ENCODE assay signal across 8 mouse cellular contexts in genomic region chr7:127745652-127746493, GRCm38 (mm10). TPM values are rescaled to one million over a fixed set of nuclear protein-coding genes. Genes with fewer than 3 reads are reported as not detected.
A peak's percentile ranks its signal among the peaks of the same experiment; 100 is the strongest.
DNase-seq lines count a peak whose midpoint lies in the region; ATAC-seq and TF ChIP-seq lines count a peak whose summit lies in the region.

No protein-coding gene starts in this region.

- TF ChIP-seq POLR2A in bone marrow macrophage, adult 2 months (IDR thresholded peaks at IDR 0.05; ENCODE audit: borderline replicate concordance, low read depth, low read length) = no peak
- peak; percentile 95 for TF ChIP-seq POLR2A in embryonic fibroblast, embryonic 13.5 days (IDR thresholded peaks at IDR 0.05; ENCODE audit: low read depth, low read length)

- no peak for TF ChIP-seq CTCF in bone marrow macrophage, adult 2 months (IDR thresholded peaks at IDR 0.05; ENCODE audit: low read depth, low read length)
- no peak for TF ChIP-seq CTCF in embryonic fibroblast, embryonic 13.5 days (IDR thresholded peaks at IDR 0.05; ENCODE audit: borderline replicate concordance, insufficient read depth, low read length)

- no peaks in the 10 kb centered on the region for H3K9me3 ChIP-seq in kidney, embryonic 14.5 days (ENCODE audit: control insufficient read depth, low read length)
- H3K9me3 ChIP-seq in limb, embryonic 15.5 days = no peaks in the 10 kb centered on the region

- peaks cover 11% of the 10 kb centered on the region; the same call in 1 of the 2 replicates for H3K4me1 ChIP-seq in bone marrow macrophage, adult 2 months (ENCODE audit: control insufficient read depth, insufficient read depth, low read length)
- H3K4me1 ChIP-seq in embryonic fibroblast, embryonic 13.5 days (ENCODE audit: control insufficient read depth, insufficient read depth, low read length) = 0 out of 2 replicates have a peak, but pooled peaks cover 2% of the 10 kb centered on the region
- H3K4me1 ChIP-seq in kidney, embryonic 14.5 days (ENCODE audit: control insufficient read depth, insufficient read depth, low read length) = peaks cover 8% of the 10 kb centered on the region
- H3K4me1 ChIP-seq in limb, embryonic 15.5 days = peaks cover 26% of the 10 kb centered on the region

- peak; percentile 98 for DNase-seq in 416B (ENCODE audit: low read depth)
- peak; percentile 99 for DNase-seq in heart, adult 9 months (ENCODE audit: low spot score in 2 of 2)
- DNase-seq in monocyte, adult 2 months (ENCODE audit: low read depth in 1 of 2, low spot score in 2 of 2) = peak; percentile 69 to 77
- peak; percentile 72 to 81 for DNase-seq in spleen, postnatal 4 days (ENCODE audit: low spot score in 2 of 2)

- peak overlapping the region; percentile 73 for H3K4me2 ChIP-seq in kidney, embryonic 14.5 days (replicated peaks; ENCODE audit: low read depth, low read length)
- peak overlapping the region; percentile 90 for H3K4me2 ChIP-seq in limb, embryonic 15.5 days

- peak overlapping the region; percentile 85 for H3K4me3 ChIP-seq in bone marrow macrophage, adult 2 months (ENCODE audit: insufficient read depth, low read length)
- H3K4me3 ChIP-seq in embryonic fibroblast, embryonic 13.5 days (ENCODE audit: insufficient read depth, low read length) = peak overlapping the region; percentile 56
- peak overlapping the region; percentile 91 for H3K4me3 ChIP-seq in kidney, embryonic 14.5 days (ENCODE audit: low read length)
- peak overlapping the region; percentile 87 for H3K4me3 ChIP-seq in limb, embryonic 15.5 days

- WGBS in kidney, embryonic 14.5 days = under 1% methylated on average over 36 of the region's 39 CpGs
- WGBS in limb, embryonic 15.5 days = under 1% methylated on average over 38 of the region's 39 CpGs

- peak; percentile 87 for ATAC-seq in kidney, embryonic 14.5 days (ENCODE audit: low FRiP score, low TSS enrichment)
- ATAC-seq in limb, embryonic 15.5 days (ENCODE audit: insufficient number of reproducible peaks, low FRiP score, low TSS enrichment, low read depth) = peak; percentile 90

- peaks cover 30% of the 10 kb centered on the region for H3K36me3 ChIP-seq in kidney, embryonic 14.5 days (ENCODE audit: control insufficient read depth, insufficient read depth, low read length)
- peaks cover 30% of the 10 kb centered on the region for H3K36me3 ChIP-seq in limb, embryonic 15.5 days

- H3K27ac ChIP-seq in bone marrow macrophage, adult 2 months (ENCODE audit: insufficient read depth, low read depth, low read length) = peak overlapping the region; percentile 43
- peak overlapping the region; percentile 65 for H3K27ac ChIP-seq in embryonic fibroblast, embryonic 13.5 days (ENCODE audit: insufficient read depth, low read length)
- peak overlapping the region; percentile 97 for H3K27ac ChIP-seq in kidney, embryonic 14.5 days (ENCODE audit: low read depth, low read length)
- H3K27ac ChIP-seq in limb, embryonic 15.5 days = peak overlapping the region; percentile 91

- H3K27me3 ChIP-seq in kidney, embryonic 14.5 days (ENCODE audit: control insufficient read depth, insufficient read depth, low read length) = no peaks in the 10 kb centered on the region
- no peaks in the 10 kb centered on the region for H3K27me3 ChIP-seq in limb, embryonic 15.5 days

- peak overlapping the region; percentile 92 for H3K9ac ChIP-seq in kidney, embryonic 14.5 days (ENCODE audit: low read depth, low read length)
- H3K9ac ChIP-seq in limb, embryonic 15.5 days = peak overlapping the region; percentile 72

RNA-seq across cellular contexts. Expression of gene Fbxl19, which starts 1.5 kb away (rescaled TPM):
- 11.9 and 16.5 TPM in 2 replicates for polyA plus RNA-seq in bone marrow macrophage, adult 2 months (2012; ENCODE audit: insufficient read depth, insufficient read length, missing spikeins)
- 16.0 and 17.8 TPM in 2 replicates for polyA plus RNA-seq in embryonic fibroblast, embryonic 13.5 days (2011; ENCODE audit: insufficient read length, low read depth, missing spikeins)
- 6.2 and 10.0 TPM in 2 replicates for polyA plus RNA-seq in kidney, embryonic 14.5 days (2014; fragmentation: Nextera tagmentation; extraction: Ambion mirVana)
- polyA plus RNA-seq in limb, embryonic 15.5 days (2015; fragmentation: Nextera tagmentation; extraction: Ambion mirVana) = 4.3 and 4.4 TPM in 2 replicates

RNA-seq across cellular contexts. Expression of gene Ctf2, which starts 13.9 kb away (rescaled TPM):
- not detected in 2 replicates for polyA plus RNA-seq in bone marrow macrophage, adult 2 months (2012; ENCODE audit: insufficient read depth, insufficient read length, missing spikeins)
- not detected in 2 replicates for polyA plus RNA-seq in embryonic fibroblast, embryonic 13.5 days (2011; ENCODE audit: insufficient read length, low read depth, missing spikeins)
- polyA plus RNA-seq in kidney, embryonic 14.5 days (2014; fragmentation: Nextera tagmentation; extraction: Ambion mirVana) = 0.43 and 0.55 TPM in 2 replicates
- polyA plus RNA-seq in limb, embryonic 15.5 days (2015; fragmentation: Nextera tagmentation; extraction: Ambion mirVana) = 0.19 and 0.44 TPM in 2 replicates

RNA-seq across cellular contexts. Expression of gene Orai3, which starts 23.7 kb away (rescaled TPM):
- polyA plus RNA-seq in bone marrow macrophage, adult 2 months (2012; ENCODE audit: insufficient read depth, insufficient read length, missing spikeins) = 44.2 and 45.8 TPM in 2 replicates
- polyA plus RNA-seq in embryonic fibroblast, embryonic 13.5 days (2011; ENCODE audit: insufficient read length, low read depth, missing spikeins) = 19.8 and 23.3 TPM in 2 replicates
- polyA plus RNA-seq in kidney, embryonic 14.5 days (2014; fragmentation: Nextera tagmentation; extraction: Ambion mirVana) = 12.9 and 19.7 TPM in 2 replicates
- polyA plus RNA-seq in limb, embryonic 15.5 days (2015; fragmentation: Nextera tagmentation; extraction: Ambion mirVana) = 23.6 and 26.5 TPM in 2 replicates

RNA-seq across cellular contexts. Expression of gene Setd1a, which starts 30.6 kb away (rescaled TPM):
- polyA plus RNA-seq in bone marrow macrophage, adult 2 months (2012; ENCODE audit: insufficient read depth, insufficient read length, missing spikeins) = 28.2 and 30.1 TPM in 2 replicates
- polyA plus RNA-seq in embryonic fibroblast, embryonic 13.5 days (2011; ENCODE audit: insufficient read length, low read depth, missing spikeins) = 29.3 and 33.8 TPM in 2 replicates
- 32.6 and 34.7 TPM in 2 replicates for polyA plus RNA-seq in kidney, embryonic 14.5 days (2014; fragmentation: Nextera tagmentation; extraction: Ambion mirVana)
- polyA plus RNA-seq in limb, embryonic 15.5 days (2015; fragmentation: Nextera tagmentation; extraction: Ambion mirVana) = 18.6 and 21.7 TPM in 2 replicates

RNA-seq across cellular contexts. Expression of gene Ctf1, which starts 33.3 kb away (rescaled TPM):
- not detected in 2 replicates for polyA plus RNA-seq in bone marrow macrophage, adult 2 months (2012; ENCODE audit: insufficient read depth, insufficient read length, missing spikeins)
- 14.9 and 27.8 TPM in 2 replicates for polyA plus RNA-seq in embryonic fibroblast, embryonic 13.5 days (2011; ENCODE audit: insufficient read length, low read depth, missing spikeins)
- polyA plus RNA-seq in kidney, embryonic 14.5 days (2014; fragmentation: Nextera tagmentation; extraction: Ambion mirVana) = 17.5 and 23.7 TPM in 2 replicates
- 25.3 and 28.7 TPM in 2 replicates for polyA plus RNA-seq in limb, embryonic 15.5 days (2015; fragmentation: Nextera tagmentation; extraction: Ambion mirVana)

Comparison
In these comparisons a context has a peak if more than half of its experiments do, and no peak if none do; other contexts are left out.
1. Peak in every context shown above with its lines: DNase-seq, ATAC-seq, H3K4me3 ChIP-seq and H3K27ac ChIP-seq.
2. H3K27ac ChIP-seq: peak in every context shown above with its lines; median percentile 97 in kidney, embryonic 14.5 days; 91 in limb, embryonic 15.5 days; 65 in embryonic fibroblast, embryonic 13.5 days; 43 in bone marrow macrophage, adult 2 months.